Mouse (Mus musculus) bone marrow macrophage, adult 2 months (primary cell): Measurements from ENCODE around the gene Atp6v1f.

Source experiments
- CTCF ChIP-seq: IDR thresholded peaks from 2 replicates; pipeline ENCODE4 v1.5.1; 2012; ENCODE audit warnings: low read depth, mild to moderate bottlenecking, low read length, moderate library complexity
- POLR2A ChIP-seq: IDR thresholded peaks from 2 replicates; pipeline ENCODE4 v1.6.1; 2012; ENCODE audit warnings: mild to moderate bottlenecking, low read depth, low read length, borderline replicate concordance

DNA sequence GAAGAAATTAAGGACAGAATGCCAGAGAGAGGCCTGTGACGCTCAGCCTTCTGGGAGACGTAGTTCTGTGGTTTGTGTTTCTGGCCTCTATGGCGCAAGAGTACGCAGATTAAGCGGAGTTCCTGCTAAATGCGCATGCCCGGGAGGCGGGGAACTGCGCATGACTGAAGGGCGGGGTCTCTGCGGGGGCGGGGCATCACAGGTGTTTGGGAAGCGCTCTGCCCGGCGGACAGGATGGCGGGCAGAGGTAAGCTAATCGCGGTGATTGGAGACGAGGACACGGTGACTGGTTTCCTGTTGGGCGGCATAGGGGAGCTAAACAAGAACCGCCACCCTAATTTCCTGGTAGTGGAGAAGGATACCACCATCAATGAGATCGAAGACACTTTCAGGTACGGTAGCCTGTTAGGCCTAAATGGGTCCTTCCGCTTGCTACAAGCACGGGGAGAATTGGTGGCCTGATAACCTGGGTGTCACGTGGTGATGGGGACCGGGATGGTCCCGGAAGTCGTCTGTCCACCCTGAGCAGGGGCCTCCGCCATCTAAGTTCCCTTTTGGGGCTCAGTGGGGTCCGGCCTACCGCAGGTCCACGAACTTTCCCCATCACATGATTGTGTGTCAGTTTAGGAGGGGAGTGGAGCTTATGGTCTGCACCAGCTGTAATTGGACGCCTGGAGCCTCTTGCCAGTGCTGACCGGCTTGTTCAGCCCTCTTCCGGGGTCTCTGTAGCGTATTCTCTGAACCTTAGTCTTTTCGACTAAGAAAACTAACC is at the start of gene Atp6v1f:
- TF ChIP-seq POLR2A (no peak), CTCF (no peak)
